Mouse (Mus musculus) kidney, adult 2 months (tissue): ENCODE measurements around the gene Ube3b. TPM values are rescaled to one million over a fixed set of nuclear protein-coding genes. Genes with fewer than 3 reads are reported as not detected.

Source experiments
- DNase-seq: peaks from one replicate; pipeline ENCODE4 v3.0.0; 2021
- H3K27ac ChIP-seq: fragments of 200-500 bp; 2 replicates; pipeline ENCODE4 v1.5.1; 2012; ENCODE audit warnings: low read depth, low read length, control low read depth, inconsistent platforms; ENCODE audit not compliant: insufficient read depth
- H3K27me3 ChIP-seq: fragments of 200-500 bp; replicated peaks from 2 replicates; pipeline ENCODE4 v1.6.1; 2012; ENCODE audit warnings: mild to moderate bottlenecking, moderate library complexity, low read length, inconsistent platforms; ENCODE audit not compliant: control insufficient read depth, insufficient read depth
- H3K36me3 ChIP-seq: fragments of 200-500 bp; 2 replicates; pipeline ENCODE4 v1.6.1; 2012; ENCODE audit warnings: mild to moderate bottlenecking, moderate library complexity, low read length, inconsistent platforms; ENCODE audit not compliant: control insufficient read depth, insufficient read depth
- H3K4me1 ChIP-seq: fragments of 200-500 bp; 2 replicates; pipeline ENCODE4 v1.6.1; 2011; ENCODE audit warnings: low read length; ENCODE audit not compliant: control insufficient read depth, insufficient read depth
- H3K4me3 ChIP-seq: fragments of 200-500 bp; 2 replicates; pipeline ENCODE4 v1.5.1; 2011; ENCODE audit warnings: mild to moderate bottlenecking, low read depth, low read length, control low read depth; ENCODE audit not compliant: insufficient read depth
- CTCF ChIP-seq: fragments of 200-500 bp; conservative IDR thresholded peaks from 2 replicates; pipeline ENCODE4 v1.5.1; 2011; ENCODE audit warnings: low read depth, mild to moderate bottlenecking, control low read depth, low read length, moderate library complexity, mixed read lengths; ENCODE audit not compliant: insufficient read depth, insufficient read length
- POLR2A ChIP-seq: fragments of 200-500 bp; IDR thresholded peaks from one replicate; pipeline ENCODE4 v1.6.1; 2011; ENCODE audit warnings: low read depth, low read length, control low read depth
- WGBS: fragments of 180-500 bp; shearing (Covaris S2); methylation state at CpG from one replicate; pipeline ENCODE4 v1.1.7; 2018; 5-methylcytosine and 5-hydroxymethylcytosine counted together
- polyA plus RNA-seq: library from polyadenylated mRNA; depleted of rRNA; stranded (reverse); fragments of >200 nt; gene quantifications from 2 replicates; pipeline ENCODE4 v1.2.3, GENCODE M21; 2012

Gene Ube3b
- polyA plus RNA-seq, 1 experiment, result 70.9 TPM

GRCm38 (mm10) chr5:114383184-114383904, 2.9 kb downstream of the Ube3b start:
- H3K27ac ChIP-seq, result no peak overlapping the region
- whole genome bisulfite sequencing, result 81% methylated on average over 9 of the region's 9 CpGs
- H3K4me1 ChIP-seq, result peaks cover 9% of the 10 kb centered on the region
- no peak overlapping the region for H3K4me3 ChIP-seq
- TF ChIP-seq POLR2A (no peak), CTCF (peak; percentile 68)
- peak; percentile 48 for DNase-seq
- no peaks in the 10 kb centered on the region for H3K27me3 ChIP-seq
- no peaks in the 10 kb centered on the region; the same call in 1 of the 2 replicates for H3K36me3 ChIP-seq

- WGBS, result 85% methylated on average over 8 of the region's 8 CpGs
- Histone ChIP-seq H3K27ac (no peak overlapping the region), H3K27me3 (no peaks in the 10 kb centered on the region), H3K4me1 (peaks cover 9% of the 10 kb centered on the region), H3K36me3 (no peaks in the 10 kb centered on the region; the same call in 1 of the 2 replicates), H3K4me3 (no peak overlapping the region)
- no peak for DNase-seq
- TF ChIP-seq CTCF, result no peak
- no peak for TF ChIP-seq POLR2A
These were observed 4.0 kb downstream of the Ube3b start for GRCm38 (mm10) chr5:114384448-114384847.

GRCm38 (mm10) chr5:114393169-114393568, 12.8 kb downstream of the Ube3b start:
- Histone ChIP-seq H3K36me3 (no peaks in the 10 kb centered on the region), H3K27ac (no peak overlapping the region), H3K27me3 (no peaks in the 10 kb centered on the region), H3K4me1 (no peaks in the 10 kb centered on the region), H3K4me3 (no peak overlapping the region)
- no peak for DNase-seq
- 53% methylated on average over 9 of the region's 9 CpGs for WGBS
- TF ChIP-seq POLR2A (no peak), CTCF (no peak)

GRCm38 (mm10) chr5:114406592-114406991, 26.2 kb downstream of the Ube3b start:
- no peaks in the 10 kb centered on the region for H3K27me3 ChIP-seq
- H3K27ac ChIP-seq, result no peak overlapping the region
- WGBS, result 86% methylated on average over 14 of the region's 14 CpGs
- H3K4me3 ChIP-seq, result no peak overlapping the region
- no peaks in the 10 kb centered on the region; the same call in 1 of the 2 replicates for H3K36me3 ChIP-seq
- no peaks in the 10 kb centered on the region for H3K4me1 ChIP-seq
- no peak for DNase-seq
- TF ChIP-seq POLR2A (no peak), CTCF (no peak)

GRCm38 (mm10) chr5:114407269-114407668, 26.9 kb downstream of the Ube3b start:
- TF ChIP-seq CTCF (no peak), POLR2A (no peak)
- Histone ChIP-seq H3K27ac (no peak overlapping the region), H3K36me3 (no peaks in the 10 kb centered on the region; the same call in 1 of the 2 replicates), H3K4me3 (no peak overlapping the region), H3K27me3 (no peaks in the 10 kb centered on the region), H3K4me1 (no peaks in the 10 kb centered on the region)
- DNase-seq, result no peak
- WGBS, result 74% methylated on average over 10 of the region's 10 CpGs

- Histone ChIP-seq H3K4me3 (no peak overlapping the region), H3K27ac (no peak overlapping the region), H3K36me3 (peaks cover 2% of the 10 kb centered on the region), H3K27me3 (no peaks in the 10 kb centered on the region), H3K4me1 (no peaks in the 10 kb centered on the region)
- peak; percentile 12 for DNase-seq
- TF ChIP-seq POLR2A, result no peak
- TF ChIP-seq CTCF, result no peak
- 72% methylated on average over 9 of the region's 9 CpGs for WGBS
These were observed 27.4 kb downstream of the Ube3b start for GRCm38 (mm10) chr5:114407810-114408209.

- Histone ChIP-seq H3K4me3 (no peak overlapping the region), H3K27ac (no peak overlapping the region), H3K4me1 (no peaks in the 10 kb centered on the region), H3K27me3 (no peaks in the 10 kb centered on the region), H3K36me3 (peaks cover 2% of the 10 kb centered on the region)
- 88% methylated on average over 11 of the region's 11 CpGs for WGBS
- TF ChIP-seq CTCF (no peak), POLR2A (no peak)
- DNase-seq, result no peak
These were observed 28.4 kb downstream of the Ube3b start for GRCm38 (mm10) chr5:114408846-114409245.
